Mouse (Mus musculus) liver, embryonic 13.5 days (tissue): ENCODE measurements around the gene U2af2. TPM values are rescaled to one million over a fixed set of nuclear protein-coding genes. Genes with fewer than 3 reads are reported as not detected.

Experiments
- ATAC-seq: fragments of 200-750 bp; cut with Nextera tagmentation; 2 replicates; pipeline ENCODE4 v1.8.0; 2017; ENCODE audit warnings: low read depth, mild to moderate bottlenecking, moderate number of reproducible peaks, moderate library complexity
- DNase-seq: peaks from one replicate; pipeline ENCODE4 v3.0.0; 2022
- H3K27ac ChIP-seq: fragments of 300-500 bp; sonication (generic); 2 replicates; pipeline ENCODE4 v1.5.1; 2015; ENCODE audit warnings: moderate library complexity, mild to moderate bottlenecking, inconsistent platforms
- H3K27me3 ChIP-seq: fragments of 300-500 bp; sonication (generic); 2 replicates; pipeline ENCODE4 v1.6.1; 2015; ENCODE audit warnings: mild to moderate bottlenecking, inconsistent platforms
- H3K36me3 ChIP-seq: fragments of 300-500 bp; sonication (generic); 2 replicates; pipeline ENCODE4 v1.6.1; 2015; ENCODE audit warnings: mild to moderate bottlenecking, inconsistent platforms
- H3K4me1 ChIP-seq: fragments of 300-500 bp; sonication (generic); replicated peaks from 2 replicates; pipeline ENCODE4 v1.6.1; 2015; ENCODE audit warnings: inconsistent platforms
- H3K4me2 ChIP-seq: fragments of 300-500 bp; sonication (generic); 2 replicates; pipeline ENCODE4 v1.6.1; 2015; ENCODE audit warnings: inconsistent platforms, mild to moderate bottlenecking, moderate library complexity
- H3K4me3 ChIP-seq: fragments of 300-500 bp; sonication (generic); replicated peaks from 2 replicates; pipeline ENCODE4 v1.5.1; 2015; ENCODE audit warnings: mild to moderate bottlenecking, inconsistent platforms
- H3K9ac ChIP-seq: fragments of 300-500 bp; sonication (generic); 2 replicates; pipeline ENCODE4 v1.6.1; 2015; ENCODE audit warnings: mild to moderate bottlenecking, inconsistent platforms
- H3K9me3 ChIP-seq: fragments of 300-500 bp; sonication (generic); replicated peaks from 2 replicates; pipeline ENCODE4 v1.6.1; 2016; ENCODE audit warnings: inconsistent platforms
- WGBS: fragments of 180-500 bp; shearing (Covaris S2); methylation state at CpG from one replicate; pipeline ENCODE4 v1.1.7; 2015; ENCODE audit not compliant: insufficient replicate concordance; 5-methylcytosine and 5-hydroxymethylcytosine counted together
- polyA plus RNA-seq: library from polyadenylated mRNA; unstranded; fragments of >200 nt; fragmentation: Nextera tagmentation; extraction: Ambion mirVana; gene quantifications from 2 replicates; pipeline ENCODE4 v1.2.1, GENCODE M21; 2015

The U2af2 gene
- polyA plus RNA-seq, 1 experiment from 2014 or later, result 79.1 TPM

DNA sequence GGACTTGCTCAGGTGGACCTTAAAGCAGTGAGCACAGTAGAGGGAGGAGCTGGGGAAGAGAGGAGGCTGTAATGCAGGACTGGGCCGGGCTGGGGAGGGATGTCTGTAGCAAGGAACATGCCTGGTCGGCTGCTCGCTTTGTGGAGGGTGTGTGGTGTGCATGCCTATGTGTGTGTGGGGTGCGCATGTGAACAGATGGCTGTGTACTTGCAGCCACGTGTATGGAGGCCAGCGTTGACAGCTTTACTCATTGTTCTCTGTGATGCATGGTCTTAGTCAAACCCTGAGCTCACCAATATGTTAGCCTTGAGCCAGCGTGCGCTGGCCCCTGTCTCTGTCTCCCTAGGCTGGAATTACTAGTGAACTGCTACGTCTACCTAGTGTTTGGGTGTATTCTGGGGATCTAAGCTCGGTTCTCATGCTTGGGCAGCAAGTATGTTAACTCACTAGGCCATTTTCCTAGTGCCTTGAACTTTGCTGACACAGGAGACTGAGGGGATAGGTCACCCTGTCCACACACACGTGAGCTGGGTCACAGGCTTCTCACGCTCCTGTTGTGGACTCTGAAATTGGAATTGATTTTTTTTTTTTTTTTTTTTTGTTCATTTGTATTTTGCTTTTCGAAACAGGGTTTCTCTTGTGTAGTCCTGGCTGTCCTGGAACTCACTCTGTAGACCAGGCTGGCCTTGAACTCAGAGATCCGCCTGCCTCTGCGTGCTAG is 29.2 kb downstream of the U2af2 start:
- ATAC-seq, result peak; percentile 8; the same call in 1 of the 2 replicates
- Histone ChIP-seq H3K9me3 (no peaks in the 10 kb centered on the region), H3K27ac (no peak overlapping the region), H3K36me3 (peaks cover 99% of the 10 kb centered on the region), H3K4me1 (peaks cover 31% of the 10 kb centered on the region), H3K27me3 (no peaks in the 10 kb centered on the region), H3K4me3 (no peak overlapping the region), H3K9ac (no peak overlapping the region), H3K4me2 (no peak overlapping the region)
- 87% methylated on average over 15 of the region's 15 CpGs for WGBS
- DNase-seq, result no peak

DNA sequence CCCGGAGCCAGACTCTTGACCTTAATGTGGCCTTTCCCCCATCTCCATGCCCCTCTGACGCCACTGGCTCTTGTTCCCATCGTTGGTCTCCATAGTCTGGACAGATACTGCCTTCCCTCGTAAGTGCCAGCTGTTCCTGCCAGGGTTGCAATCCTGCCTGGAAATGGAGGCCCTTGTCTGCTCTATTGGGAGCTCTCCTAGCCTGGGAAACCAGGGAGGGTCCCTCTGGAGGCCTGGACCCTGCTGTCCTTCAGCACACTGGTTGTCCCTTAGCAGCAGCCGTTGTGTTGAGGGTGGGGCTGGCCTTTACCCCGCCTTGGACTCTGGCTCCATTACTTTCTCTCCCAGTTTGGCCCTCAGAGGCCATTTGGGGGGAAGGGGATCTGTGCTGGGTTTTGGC is 30.4 kb downstream of the U2af2 start:
- 78% methylated on average over 6 of the region's 6 CpGs for WGBS
- Histone ChIP-seq H3K36me3 (peaks cover 99% of the 10 kb centered on the region), H3K27me3 (no peaks in the 10 kb centered on the region), H3K9ac (no peak overlapping the region), H3K4me1 (peaks cover 20% of the 10 kb centered on the region), H3K9me3 (no peaks in the 10 kb centered on the region), H3K4me3 (no peak overlapping the region), H3K27ac (no peak overlapping the region), H3K4me2 (no peak overlapping the region)
- DNase-seq (no peak), ATAC-seq (no peak)

DNA sequence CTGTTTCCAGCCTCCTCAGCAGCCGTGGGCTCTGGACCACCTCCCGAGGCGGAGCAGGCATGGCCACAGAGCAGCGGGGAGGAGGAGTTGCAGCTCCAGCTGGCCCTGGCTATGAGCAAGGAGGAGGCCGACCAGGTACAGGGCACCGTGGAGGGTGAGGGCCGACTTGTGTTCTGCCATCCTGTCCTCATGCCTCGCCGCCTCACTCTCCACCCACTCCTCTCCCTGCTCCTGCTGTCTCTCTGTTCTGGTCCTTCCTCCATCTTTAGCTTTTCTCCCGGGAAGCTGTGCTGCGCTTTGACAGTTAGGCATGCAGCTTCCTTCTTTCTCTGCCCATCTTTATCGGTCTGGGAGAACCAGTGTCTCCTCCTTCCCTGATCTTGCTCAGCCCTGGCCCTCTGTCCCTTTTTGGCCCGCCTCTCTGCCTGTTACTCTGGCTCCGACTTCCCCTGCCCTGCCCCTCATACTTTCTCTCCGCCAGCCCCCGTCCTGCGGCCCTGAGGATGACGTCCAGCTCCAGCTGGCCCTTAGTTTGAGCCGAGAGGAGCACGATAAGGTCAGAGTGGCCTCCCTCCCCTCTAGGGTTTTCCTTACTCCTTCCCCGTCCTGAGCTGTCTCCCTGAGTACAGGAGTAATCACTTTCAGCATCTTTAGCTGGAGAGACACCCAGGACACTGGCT is 31.0 kb downstream of the U2af2 start:
- no peak for ATAC-seq

DNA sequence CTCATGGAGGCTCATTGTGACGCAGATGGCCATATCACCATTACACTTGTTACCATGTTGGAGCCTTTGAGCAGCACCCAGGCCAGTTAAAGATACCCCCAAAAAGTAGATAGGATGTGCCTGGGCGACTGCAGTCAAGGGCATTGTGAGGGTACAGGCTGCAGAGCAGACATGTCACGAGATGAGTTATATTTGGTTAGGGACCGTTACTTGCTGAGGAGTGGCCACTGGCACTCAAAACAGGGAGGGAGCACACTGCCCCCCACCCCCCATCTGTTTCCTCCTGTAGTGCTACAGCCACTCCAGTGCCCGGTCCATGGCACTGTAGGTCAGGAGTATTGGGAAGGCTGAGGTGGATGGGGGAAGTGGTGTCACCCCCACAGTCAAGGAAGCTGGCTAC is 36.8 kb downstream of the U2af2 start:
- peaks cover 55% of the 10 kb centered on the region for H3K36me3 ChIP-seq
- H3K27me3 ChIP-seq, result no peaks in the 10 kb centered on the region
- H3K4me2 ChIP-seq, result no peak overlapping the region
- H3K9ac ChIP-seq, result no peak overlapping the region
- no peaks in the 10 kb centered on the region for H3K4me1 ChIP-seq
- H3K9me3 ChIP-seq, result no peaks in the 10 kb centered on the region
- H3K4me3 ChIP-seq, result no peak overlapping the region
- no peak overlapping the region for H3K27ac ChIP-seq
- DNase-seq (no peak), ATAC-seq (no peak)
- WGBS, result 74% methylated on average over 5 of the region's 5 CpGs

More for the DNA sequence above, 31.0 kb downstream of the U2af2 start:
- H3K4me2 ChIP-seq, result no peak overlapping the region
- no peak overlapping the region for H3K9ac ChIP-seq
- no peaks in the 10 kb centered on the region for H3K9me3 ChIP-seq
- no peak overlapping the region for H3K4me3 ChIP-seq
- no peaks in the 10 kb centered on the region for H3K27me3 ChIP-seq
- no peak for DNase-seq
- H3K4me1 ChIP-seq, result peaks cover 15% of the 10 kb centered on the region; the same call in 1 of the 2 replicates
- WGBS, result 81% methylated on average over 21 of the region's 21 CpGs
- no peak overlapping the region for H3K27ac ChIP-seq
- peaks cover 99% of the 10 kb centered on the region for H3K36me3 ChIP-seq

DNA sequence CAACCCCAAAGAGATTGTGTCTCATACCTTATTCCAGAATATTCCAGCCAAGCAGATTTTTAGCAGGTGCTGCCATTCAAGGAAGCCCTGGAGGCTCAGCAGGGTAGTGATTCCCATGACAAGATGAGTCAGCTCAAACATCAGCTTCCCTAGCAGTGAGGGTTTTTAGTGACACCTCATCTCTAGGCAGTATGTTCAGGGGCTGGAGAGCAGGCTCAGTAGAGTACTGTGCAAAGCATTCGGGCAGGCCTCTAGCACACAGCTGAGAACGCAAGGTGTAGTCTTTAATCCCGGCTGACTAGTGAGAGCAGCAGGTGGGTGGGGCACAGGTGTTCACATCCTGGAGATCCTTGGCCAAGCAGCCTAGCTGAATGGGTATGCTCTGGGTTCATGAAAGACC is 37.9 kb downstream of the U2af2 start:
- H3K27ac ChIP-seq, result no peak overlapping the region
- no peak overlapping the region for H3K9ac ChIP-seq
- H3K36me3 ChIP-seq, result peaks cover 45% of the 10 kb centered on the region
- no peaks in the 10 kb centered on the region for H3K9me3 ChIP-seq
- no peak overlapping the region for H3K4me3 ChIP-seq
- H3K4me2 ChIP-seq, result no peak overlapping the region
- no peak for DNase-seq
- 75% methylated on average over 3 of the region's 3 CpGs for whole genome bisulfite sequencing
- no peak for ATAC-seq
- no peaks in the 10 kb centered on the region for H3K27me3 ChIP-seq
- H3K4me1 ChIP-seq, result no peaks in the 10 kb centered on the region

DNA sequence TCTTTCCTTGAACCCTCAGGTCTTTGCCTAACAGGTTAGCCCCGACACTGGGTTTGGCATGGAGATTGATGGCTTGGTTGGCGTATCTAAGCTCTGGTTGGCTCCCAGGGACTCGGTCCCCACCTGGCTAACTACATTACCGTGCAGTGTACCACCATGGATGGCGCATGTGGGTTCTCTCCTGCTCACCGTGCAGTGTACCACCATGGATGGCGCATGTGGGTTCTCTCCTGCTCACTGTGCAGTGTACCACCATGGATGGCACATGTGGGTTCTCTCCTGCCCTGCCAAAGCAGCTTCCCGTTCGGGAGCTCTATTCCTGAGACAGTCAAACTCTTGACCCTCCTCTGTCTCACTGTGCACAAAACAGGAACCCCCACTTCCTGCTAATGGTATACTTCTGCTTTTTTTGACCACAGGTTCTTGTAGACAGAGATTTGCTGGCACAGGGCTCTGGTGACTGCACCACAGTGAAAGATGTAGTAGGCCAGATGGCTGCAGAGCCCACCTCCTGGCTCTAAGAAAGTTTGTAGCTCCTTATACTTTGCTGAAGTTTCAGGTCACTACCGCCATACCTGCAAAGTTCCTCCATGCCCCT is 39.2 kb downstream of the U2af2 start:
- Histone ChIP-seq H3K9ac (no peak overlapping the region), H3K9me3 (no peaks in the 10 kb centered on the region), H3K4me3 (no peak overlapping the region), H3K27me3 (no peaks in the 10 kb centered on the region), H3K4me2 (no peak overlapping the region), H3K36me3 (peaks cover 31% of the 10 kb centered on the region), H3K27ac (no peak overlapping the region), H3K4me1 (no peaks in the 10 kb centered on the region)
- ATAC-seq (peak; percentile 48; the same call in 1 of the 2 replicates), DNase-seq (no peak)
- 32% methylated on average over 10 of the region's 10 CpGs for WGBS

DNA sequence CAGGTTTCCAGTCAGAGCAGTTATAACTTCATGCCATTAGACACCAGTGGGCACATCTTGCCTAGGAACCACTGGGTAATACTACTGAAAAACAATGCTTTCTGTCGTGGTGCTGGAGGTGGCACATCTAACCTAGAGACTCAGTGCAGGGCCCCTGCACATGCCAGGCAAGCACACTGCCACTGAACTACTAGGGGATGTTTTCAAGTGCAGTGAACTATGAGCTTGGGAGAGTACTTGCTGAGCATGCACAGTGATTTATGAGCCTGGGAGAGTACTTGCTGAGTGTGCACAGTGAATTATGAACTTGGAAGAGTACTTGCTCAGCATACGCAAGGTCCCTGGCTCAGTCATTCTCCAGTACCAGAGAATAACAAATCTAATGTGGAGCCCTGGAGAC is 40.6 kb downstream of the U2af2 start:
- Histone ChIP-seq H3K4me1 (no peaks in the 10 kb centered on the region), H3K4me3 (no peak overlapping the region), H3K27me3 (no peaks in the 10 kb centered on the region), H3K4me2 (no peak overlapping the region), H3K36me3 (peaks cover 17% of the 10 kb centered on the region), H3K9me3 (no peaks in the 10 kb centered on the region), H3K27ac (no peak overlapping the region), H3K9ac (no peak overlapping the region)
- DNase-seq, result no peak
- no peak for ATAC-seq
- 66% methylated on average over 2 of the region's 2 CpGs for WGBS

DNA sequence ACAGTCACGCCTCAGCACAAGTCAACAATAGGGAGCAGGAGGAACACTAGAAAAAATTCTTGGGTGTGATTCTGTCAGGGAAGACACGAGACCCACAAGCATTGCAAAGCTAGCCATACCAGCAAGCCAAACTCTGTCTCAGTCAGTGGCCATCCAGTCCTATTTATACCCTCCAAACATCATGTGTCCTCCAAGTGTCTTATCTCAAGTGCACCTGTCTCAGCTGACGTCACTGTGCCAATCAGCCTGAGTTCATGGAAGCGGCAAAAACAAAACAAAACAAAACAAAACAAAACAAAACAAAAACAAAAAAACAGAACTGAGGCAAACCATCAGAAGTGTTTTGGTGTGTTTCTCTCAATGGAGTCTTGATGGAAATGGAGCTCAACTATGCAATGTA is 46.3 kb downstream of the U2af2 start:
- H3K4me1 ChIP-seq, result no peaks in the 10 kb centered on the region
- H3K4me3 ChIP-seq, result no peak overlapping the region
- H3K4me2 ChIP-seq, result no peak overlapping the region
- H3K9ac ChIP-seq, result no peak overlapping the region
- H3K27me3 ChIP-seq, result no peaks in the 10 kb centered on the region
- no peaks in the 10 kb centered on the region for H3K36me3 ChIP-seq
- H3K9me3 ChIP-seq, result no peaks in the 10 kb centered on the region
- ATAC-seq (no peak), DNase-seq (no peak)
- H3K27ac ChIP-seq, result no peak overlapping the region
- 47% methylated on average over 4 of the region's 4 CpGs for WGBS

DNA sequence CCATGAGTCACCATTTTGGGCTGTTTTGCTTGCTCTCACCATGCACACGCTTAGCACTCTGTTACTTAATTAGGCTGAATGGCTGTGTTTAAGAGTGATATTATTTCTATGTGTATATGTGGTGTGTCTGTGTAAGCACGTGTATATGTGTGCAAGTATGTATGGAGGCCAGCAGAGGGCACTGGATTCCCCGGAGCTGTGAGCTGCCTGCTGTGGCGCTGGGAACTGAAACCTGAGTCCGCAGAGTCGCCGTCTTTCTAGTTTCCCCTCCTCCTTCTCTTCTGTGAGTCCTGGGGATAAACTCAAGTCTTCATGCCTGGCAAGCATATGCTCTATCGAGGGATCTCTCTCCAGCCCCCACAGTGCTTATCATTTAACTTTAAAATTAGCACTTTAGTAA is 47.4 kb downstream of the U2af2 start:
- no peaks in the 10 kb centered on the region for H3K36me3 ChIP-seq
- H3K9ac ChIP-seq, result no peak overlapping the region
- no peak overlapping the region for H3K27ac ChIP-seq
- 78% methylated on average over 8 of the region's 8 CpGs for whole genome bisulfite sequencing
- H3K9me3 ChIP-seq, result no peaks in the 10 kb centered on the region
- ATAC-seq (no peak), DNase-seq (no peak)
- no peaks in the 10 kb centered on the region for H3K27me3 ChIP-seq
- H3K4me3 ChIP-seq, result no peak overlapping the region
- H3K4me1 ChIP-seq, result no peaks in the 10 kb centered on the region
- H3K4me2 ChIP-seq, result no peak overlapping the region

DNA sequence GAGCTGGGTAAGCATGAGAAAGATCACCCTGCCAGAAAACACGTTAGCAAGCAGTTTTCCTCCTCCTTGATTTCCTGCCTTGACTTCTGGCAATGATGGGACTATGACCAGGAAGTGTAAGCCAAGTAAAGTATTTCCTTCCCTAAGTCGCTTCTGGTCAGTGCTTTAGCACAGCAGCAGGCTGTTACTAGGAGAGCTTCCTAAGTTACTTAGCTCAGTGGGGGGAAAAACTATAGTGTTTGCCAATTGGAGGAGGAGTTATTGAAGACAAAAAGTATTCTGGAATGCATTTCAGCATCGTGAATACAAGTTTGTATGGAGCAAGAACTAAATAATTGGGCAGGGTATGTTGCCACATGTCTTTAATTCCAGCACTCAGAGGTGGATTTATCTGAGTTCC is 50.8 kb downstream of the U2af2 start:
- Histone ChIP-seq H3K4me2 (no peak overlapping the region), H3K36me3 (no peaks in the 10 kb centered on the region), H3K27ac (no peak overlapping the region), H3K27me3 (no peaks in the 10 kb centered on the region), H3K4me3 (no peak overlapping the region), H3K9ac (no peak overlapping the region), H3K9me3 (no peaks in the 10 kb centered on the region), H3K4me1 (no peaks in the 10 kb centered on the region)
- 25% methylated on average over 3 of the region's 3 CpGs for WGBS
- ATAC-seq (no peak), DNase-seq (no peak)

DNA sequence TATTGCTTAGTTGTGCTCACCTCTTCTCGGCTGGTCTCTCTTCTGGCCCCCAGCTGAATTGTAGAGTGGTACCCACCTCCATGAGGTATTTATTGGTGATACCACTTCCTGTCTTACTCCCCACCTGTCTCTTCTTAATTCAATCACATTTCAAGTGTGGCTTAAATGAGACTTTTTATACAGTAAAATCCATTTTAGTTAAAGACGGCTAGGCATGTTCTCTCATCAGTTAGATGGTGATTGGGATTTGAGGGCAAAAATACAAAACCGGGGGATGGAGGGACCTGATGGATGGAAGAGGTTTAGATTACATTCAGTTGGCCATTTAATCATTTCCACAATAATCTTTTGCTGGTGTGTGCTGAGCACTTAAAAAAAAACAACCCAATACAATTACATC is 54.9 kb downstream of the U2af2 start, which contains the start of gene Rfpl4:
Gene Rfpl4, minus strand, starts transcription at position 101 of the 400 bp plus-strand sequence.
- no peak within 1 kb of the TSS for H3K27ac ChIP-seq
- no peaks in the 10 kb centered on the region for H3K9me3 ChIP-seq
- H3K9ac ChIP-seq, result no peak within 1 kb of the TSS
- WGBS, result 69% methylated on average over 3 of the region's 3 CpGs
- 0 out of 2 replicates have a peak, but pooled peaks cover 5% of the 10 kb centered on the region for H3K27me3 ChIP-seq
- H3K36me3 ChIP-seq, result no peaks in the 10 kb centered on the region
- DNase-seq (no peak), ATAC-seq (no peak)
- no peak within 1 kb of the TSS for H3K4me2 ChIP-seq
- no peaks in the 10 kb centered on the region for H3K4me1 ChIP-seq
- H3K4me3 ChIP-seq, result no peak within 1 kb of the TSS
